Mouse (Mus musculus) embryo, embryonic 10.5 days (tissue): ENCODE data around the gene Fyn.

Experiments
- DNase-seq: peaks from one replicate; pipeline ENCODE4 v3.0.0-alpha.2; 2015; ENCODE audit warnings: low spot score

Fyn gene

DNA sequence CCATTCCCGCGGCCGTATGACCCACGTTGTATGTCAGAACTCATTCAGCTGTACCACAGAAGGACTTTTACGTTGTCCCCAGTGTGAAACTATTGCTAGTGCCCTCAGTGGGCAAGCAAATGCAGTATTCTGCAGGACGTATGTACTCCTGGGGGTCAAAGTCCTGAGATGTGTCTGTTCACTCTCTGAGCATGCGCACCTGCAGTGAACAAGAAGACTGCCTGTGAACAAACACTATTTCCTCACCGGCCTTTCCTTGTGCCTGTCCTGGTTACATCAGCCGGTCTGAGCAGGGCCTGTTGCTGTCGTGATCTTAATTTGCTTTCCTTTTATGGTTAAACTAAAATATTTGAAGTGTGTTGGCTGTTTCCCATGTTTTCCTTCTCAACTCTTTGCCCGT is 77.2 kb downstream of the Fyn start:
- no peak for DNase-seq

DNA sequence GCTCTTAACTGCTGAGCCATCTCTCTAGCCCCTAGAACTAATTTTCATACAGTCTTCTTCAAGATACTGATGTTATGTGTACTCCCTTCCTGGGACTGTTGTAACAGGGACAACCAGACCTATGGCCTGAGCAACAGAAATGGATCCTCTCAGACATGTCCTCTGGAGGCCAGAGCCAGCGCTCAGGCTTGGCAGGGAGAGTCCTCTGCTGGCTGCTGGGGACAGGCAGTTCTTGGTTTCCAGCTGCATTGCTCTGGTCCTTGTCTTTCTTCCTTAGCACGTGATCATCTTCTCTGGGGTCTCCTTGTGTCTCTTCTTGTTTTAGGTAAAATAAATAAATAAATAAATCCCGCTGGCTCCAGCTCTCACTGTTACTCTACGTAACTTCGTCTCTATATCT is 78.1 kb downstream of the Fyn start:
- DNase-seq, result no peak

DNA sequence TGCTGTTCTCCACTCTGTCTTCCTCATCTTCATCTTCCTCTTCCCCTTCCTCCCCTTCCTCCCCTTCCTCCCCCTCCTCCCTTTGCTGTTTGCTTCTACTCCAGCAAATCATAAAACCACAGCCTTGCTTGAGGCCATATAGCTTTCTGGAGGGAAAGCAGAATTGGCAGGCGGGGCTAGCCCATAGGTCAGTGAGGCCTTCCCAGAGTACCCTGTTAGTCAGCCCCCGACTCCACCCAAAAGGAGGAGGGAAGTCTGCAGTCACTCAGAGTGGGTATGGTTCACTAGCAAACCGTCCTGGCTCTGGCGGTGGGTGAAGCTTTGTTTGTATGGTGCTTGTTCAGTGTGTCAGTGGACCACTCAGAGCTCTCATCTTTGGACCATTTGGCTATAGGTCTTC is 80.5 kb downstream of the Fyn start:
- DNase-seq, result no peak

DNA sequence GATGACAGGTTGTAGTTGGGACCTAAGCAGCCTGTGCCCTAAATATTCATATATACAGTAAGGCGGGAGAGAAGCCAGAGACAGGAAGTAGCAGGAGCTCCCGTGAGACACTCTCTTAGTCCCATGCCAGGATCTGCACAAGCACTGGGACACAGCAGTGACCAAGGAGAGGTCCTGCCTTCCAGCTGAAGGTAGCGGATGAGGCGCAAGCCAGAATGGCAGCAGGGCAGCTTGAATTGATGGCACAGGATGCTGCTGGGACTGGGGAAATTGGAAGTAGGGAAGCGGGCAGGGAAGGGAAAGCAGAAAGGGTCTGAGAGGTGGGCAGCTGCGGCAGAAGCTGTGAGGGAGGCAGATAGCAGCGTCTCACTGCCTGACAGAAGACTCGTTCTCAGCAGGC is 81.7 kb downstream of the Fyn start:
- DNase-seq, result no peak

DNA sequence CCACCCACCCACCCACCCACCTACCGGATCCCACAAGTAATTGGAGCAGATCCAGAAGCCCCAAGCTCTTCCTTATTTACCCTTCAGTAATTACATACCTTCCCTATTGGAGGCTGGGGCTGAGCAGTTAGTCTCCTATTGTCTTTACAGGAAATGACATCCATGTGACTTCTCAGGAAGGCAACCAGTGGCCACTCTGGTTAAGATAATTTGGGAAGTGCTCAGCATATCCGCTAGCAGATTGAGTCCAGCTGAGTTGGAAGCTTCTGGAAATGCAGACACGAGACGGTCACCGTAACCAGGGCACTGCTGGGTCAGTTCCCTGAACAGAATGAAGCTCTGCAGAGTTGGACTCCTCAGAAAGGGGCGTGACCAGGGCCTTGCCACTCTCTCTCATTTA is 82.4 kb downstream of the Fyn start:
- no peak for DNase-seq

DNA sequence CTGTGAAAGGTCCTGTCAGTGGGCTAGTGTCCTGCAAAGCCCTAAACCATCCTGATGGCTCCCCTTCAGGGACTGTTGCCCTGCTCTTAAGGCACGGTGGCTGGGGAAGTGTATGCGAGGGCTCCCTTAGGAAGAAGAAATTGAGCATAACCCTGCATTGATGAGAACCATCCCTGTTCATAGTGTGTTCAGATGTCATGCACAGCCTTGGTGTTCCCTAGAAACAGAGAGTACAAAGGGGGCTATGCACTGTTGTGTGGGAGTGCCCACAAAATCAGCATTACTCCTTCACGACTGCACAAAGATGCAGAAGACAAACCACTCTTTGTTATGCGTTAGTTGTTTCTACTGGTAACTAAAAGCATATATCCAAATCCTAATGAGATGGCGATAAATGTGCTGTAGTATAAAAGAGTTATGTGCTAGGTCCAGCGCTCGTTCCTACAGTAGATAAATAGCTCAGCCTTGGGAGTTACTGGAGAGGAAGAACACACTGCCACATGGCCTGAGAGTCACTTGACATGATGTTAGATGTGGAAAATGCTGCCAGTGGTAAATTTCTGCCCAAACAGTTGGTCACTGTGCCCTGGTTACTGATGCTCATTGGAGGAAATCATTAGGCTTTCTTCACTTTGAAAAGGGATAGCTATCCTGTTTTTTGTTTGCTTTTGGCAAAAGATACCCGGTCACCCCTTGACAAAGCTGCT is 83.4 kb downstream of the Fyn start:
- DNase-seq, result no peak

DNA sequence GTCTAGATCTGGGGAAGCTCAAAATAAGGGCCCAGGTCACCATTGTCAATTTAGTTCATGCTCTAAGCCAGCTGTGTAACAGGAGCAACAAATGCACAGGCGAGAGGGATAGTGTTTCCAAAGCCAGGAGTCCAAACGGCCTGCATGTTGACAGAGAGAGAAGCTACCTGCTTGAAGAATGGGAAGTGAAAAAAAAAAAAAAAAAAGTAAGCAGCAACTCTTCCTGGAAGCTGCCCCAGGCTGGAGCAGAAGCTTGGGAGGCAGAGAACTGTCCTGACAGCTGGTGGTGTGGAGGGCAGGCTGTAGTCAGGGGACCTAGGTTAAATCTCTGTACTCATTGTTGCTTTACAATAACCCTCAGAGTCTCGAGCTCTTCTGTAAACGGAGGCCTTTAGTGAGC is 86.7 kb downstream of the Fyn start:
- DNase-seq, result no peak

DNA sequence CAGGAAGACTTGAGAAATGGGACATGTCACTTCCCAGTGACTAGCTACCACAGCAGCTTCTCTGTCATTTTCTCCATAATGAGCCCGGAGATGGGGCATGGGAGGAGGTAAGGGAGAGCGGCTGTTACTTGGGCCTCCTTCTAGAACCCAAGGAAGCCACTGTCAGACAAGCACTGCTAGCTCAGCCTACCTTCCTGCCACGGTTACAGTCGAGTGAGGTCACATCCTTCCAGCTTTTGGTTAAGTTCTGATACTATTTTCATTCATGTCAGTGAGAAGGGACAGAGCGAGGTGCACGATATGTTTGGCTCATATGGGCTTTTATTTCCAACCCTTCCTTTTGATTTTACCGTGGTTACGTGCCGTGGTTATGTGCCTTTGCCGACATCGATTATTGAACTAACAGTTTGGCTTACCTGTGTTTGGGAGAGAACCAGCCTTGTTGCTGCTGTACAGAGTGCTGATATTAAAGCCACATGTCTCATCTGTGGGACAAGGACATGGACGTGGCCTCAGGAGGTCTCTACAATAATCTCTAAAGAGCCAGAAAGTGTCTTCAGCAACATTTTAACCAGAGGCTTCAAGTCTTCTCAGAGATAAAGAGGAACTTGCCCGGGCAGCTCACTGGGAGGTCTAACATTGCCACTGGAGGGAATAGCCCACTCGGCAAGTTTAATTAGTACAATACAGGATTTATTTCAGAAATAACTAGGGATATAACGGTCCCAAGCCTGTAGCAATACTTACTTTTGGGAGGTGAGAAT is 87.4 kb downstream of the Fyn start:
- no peak for DNase-seq

DNA sequence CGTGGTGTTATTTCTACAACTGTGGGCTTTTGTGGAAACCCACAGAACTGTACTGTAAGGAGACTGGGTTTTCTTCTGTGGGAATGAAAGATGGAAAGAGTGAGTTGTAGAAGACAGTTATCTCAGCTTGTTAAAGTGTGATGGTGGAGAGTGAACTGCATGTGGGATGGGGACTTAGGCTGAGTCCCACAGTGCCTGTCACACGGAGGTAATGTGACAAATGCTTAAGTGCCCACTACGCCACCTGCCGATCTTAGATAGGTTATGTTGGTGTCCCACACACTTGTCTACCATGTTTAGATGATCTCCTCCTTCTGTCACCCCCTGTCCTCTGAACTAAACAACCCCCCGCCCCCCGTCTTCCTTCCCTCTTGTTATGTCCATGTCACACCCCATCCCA is 88.1 kb downstream of the Fyn start:
- DNase-seq, result no peak

DNA sequence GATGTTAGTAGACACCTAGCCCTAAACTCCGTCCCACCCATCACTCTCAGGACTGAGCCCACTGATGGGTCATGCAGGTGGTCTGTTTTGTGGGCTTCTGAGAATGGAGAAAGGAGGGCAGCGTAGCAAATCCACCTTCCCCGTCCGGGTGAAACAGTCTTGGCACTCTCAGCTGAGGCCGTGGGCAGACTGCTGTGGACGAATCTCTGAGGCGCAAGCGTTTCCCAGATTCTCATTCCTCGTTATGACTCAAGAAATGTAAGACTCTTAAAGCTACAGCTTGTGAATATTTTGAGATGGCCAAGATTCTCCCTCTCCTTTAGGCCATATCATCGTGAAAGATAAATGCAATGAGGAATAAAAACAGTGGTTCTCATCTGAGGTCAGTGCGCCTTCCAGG is 88.6 kb downstream of the Fyn start:
- no peak for DNase-seq

DNA sequence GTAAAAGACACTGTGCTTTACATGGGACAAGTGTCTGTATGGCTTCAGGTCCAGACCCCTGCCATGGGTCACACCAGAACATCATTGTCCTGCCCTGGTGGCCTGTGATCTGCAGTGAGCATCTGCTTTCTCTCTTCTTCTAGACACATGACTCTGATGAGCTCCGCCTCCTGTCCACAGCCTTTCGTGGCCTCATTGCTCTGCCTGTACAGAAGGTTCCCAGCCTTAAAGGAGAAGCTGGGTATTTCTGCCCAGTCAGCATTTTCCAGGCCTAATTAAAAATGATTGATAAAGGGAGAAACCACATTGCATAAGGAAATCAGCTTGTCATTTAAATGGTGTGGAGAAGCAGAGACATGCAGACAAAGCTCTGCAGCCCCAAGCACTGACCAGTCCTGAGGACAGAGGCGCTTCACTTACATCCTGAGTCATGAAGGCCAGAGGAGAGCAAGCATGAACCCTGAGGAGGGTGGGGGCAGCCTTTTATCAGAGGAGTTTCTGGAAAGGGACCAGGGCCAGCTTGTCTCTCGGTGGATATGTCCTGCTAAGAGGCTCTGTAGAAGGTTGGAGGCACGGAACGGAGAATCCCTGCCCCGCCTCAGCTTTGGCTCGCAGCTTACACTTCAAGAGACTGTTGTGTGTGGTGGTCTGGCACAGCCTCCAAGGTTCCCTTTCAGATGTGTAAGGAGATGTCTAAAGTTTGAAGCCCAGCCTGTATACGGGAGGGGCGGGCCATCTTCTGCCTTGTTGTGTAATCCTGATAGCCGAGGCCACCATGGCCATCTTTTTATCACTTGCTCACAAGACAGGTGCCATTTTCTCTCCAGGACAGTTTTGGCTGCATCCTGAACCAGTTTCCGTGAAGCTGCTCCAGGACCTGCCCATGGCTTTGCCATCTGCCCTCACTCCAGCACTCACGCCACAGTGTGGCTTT is 90.4 kb downstream of the Fyn start:
- peak; percentile 57 for DNase-seq

DNA sequence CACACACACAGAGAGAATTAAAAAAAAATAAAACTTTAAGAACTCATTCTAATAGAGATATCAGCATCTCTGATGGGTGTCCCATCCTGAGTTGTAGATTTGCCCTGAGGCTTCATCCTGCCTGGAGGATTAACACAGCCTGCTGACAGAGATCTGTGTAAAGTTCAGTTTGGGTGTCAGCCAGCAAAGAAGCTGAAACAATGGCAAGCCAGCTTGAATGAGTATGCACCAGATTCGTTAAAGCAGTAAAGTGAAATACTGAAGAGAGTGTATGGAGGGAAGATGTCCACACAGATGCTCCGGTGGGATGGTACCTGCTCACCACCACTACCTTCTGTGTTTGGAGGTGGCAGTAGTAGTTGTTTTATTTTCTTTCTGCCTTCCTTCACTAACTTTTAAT is 92.0 kb downstream of the Fyn start:
- no peak for DNase-seq

DNA sequence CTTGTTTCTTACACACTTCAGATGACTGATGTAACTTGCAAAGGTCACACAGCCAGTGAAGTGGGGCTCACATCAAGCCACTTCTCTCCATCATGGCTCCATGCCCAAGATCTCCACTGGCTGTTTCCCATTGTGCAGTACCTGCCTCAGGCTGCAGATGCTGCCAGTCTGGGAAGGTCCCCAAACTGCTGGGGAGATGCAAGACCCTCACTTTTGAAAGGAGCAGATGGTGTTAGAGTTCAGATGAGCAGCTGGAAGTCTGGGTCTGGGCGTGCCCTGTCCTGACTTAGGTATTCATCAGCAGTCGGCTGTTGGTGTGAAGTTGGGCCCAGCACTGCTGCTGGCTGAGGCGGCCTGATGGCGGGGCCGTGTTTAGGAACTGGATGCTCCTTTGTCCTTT is 93.3 kb downstream of the Fyn start:
- DNase-seq, result peak; percentile 33

DNA sequence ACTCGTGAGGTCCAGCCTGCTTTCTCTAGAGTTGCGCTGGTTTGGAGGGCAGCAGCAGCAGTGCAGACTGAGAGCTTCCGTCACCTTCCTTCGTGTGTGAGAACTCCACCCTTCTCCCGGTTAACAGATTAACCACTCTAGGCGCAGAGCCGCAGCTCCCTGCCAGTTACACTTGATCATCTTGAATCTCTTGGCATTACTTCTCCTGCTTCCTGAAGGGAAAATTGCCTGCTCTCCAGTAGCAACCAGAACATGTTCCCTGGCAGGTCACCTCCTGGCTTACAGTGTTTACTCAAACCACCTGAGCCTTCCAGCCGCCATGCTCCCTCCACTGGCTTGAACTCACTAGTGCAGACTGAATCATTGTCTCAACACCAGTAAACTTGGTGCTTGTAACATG is 94.1 kb downstream of the Fyn start:
- DNase-seq, result no peak

DNA sequence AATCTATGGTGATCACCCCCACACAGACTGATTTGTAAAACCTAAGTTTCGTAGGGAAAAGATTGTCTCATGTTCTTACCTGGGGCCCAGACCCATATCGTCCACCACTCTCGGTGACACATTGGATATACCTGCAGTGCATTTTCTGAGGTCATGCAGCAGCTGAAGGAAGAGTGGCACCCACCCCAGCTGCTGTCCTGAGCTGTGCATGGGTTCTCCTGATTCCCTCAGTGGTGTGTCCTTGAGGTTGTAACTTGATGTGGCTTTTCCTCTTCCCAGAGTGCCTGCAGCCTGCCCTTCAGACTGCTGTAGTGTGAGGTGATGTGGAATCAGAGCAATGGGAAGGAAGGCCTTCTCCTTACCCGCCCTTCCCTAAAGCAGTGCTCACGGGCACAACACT is 95.7 kb downstream of the Fyn start:
- DNase-seq, result no peak

DNA sequence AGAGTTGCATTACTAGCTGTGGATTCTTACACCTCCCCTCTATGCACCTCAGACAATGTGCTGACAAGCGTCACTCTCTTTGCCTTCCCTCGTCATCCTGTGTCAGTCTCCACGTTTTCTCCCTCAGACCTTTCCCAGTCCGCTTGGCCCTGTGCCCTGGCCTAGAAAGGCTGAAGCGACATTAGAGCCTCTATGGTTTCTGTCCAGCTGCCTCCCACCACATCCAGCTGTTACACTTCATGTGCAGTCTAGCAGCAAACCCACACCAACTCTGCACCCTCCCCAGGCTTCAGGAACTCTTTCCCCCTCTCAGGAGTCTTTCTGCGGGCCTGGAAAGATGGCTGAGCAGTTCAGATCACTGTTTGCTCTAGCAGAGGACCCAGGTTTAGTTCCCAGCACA is 98.7 kb downstream of the Fyn start:
- DNase-seq, result no peak

DNA sequence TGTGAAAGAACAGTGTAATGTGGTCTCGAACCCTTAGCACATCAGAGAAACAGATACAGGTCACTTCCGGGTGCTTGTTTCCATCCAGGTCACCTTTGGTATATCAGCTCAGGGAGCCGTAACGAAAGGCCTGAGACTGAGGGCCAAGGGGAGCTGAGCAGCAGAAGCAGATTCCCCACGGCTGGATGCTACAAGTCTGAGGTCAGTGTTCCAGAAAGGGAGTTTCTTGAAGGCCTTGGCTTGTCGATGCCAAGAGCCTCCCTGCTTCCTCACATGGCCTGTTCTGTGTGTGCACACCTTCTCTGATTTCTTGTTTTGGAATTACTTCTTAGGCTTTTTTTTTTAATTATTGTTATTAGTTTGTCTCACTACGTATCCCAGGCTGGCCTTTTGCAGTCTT is 99.2 kb downstream of the Fyn start:
- DNase-seq, result no peak

DNA sequence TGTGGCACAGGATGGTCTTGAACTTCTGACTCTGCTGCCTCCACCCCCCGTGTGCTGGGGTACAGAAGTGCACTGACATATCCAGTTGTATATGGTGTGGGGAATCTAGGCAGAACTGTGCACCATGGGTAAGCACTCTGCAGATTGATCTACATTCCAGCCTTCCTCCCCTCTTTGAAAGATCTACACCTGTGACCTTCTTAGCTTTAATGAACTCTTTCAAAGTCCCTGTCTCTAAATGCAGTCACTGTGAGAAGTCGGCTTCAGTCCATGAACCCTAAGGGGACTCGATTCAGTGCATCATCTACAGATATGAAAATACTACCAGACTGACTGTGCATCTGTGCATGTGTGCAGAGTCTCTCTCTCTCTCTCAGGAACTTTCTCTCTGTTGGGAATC is 99.9 kb downstream of the Fyn start:
- no peak for DNase-seq

DNA sequence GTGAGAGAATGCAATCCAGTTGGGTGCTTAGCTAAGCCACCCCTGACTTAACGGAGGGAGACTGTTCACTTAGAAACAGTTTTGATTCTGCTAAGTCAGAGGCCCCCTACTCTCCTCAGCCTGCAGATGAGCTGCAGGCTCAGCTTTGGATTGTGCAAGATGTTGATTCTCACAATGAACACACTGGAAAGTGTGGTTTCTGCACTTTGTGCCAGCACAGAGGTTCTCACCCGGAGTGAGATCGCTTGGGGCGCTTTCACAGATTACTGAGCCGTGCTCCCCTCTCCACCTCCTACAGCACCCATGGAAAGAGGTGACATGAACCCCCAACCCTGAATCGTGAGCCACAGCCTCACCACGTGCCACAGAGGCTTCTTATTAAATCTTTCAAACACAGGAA is 100.7 kb downstream of the Fyn start:
- DNase-seq, result no peak

DNA sequence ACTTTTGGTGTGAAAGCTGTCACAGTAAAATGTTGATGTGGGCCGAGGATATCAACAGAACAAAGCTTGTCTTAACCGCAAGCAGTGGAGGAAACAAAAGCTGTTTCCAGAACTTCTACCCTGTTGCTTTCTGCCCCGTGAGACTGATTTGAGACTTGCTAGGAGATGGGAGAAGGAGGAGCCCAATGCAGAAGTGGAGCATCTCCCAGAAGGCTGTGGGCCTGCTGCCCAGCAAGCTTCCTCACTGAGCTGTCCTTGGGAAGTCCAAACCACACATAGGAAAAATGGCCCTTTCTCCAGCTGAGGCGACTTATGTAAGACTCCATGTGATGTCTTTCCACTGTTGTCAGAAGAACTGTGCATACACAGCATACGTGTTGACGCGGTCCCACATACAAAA is 101.7 kb downstream of the Fyn start:
- DNase-seq, result no peak

DNA sequence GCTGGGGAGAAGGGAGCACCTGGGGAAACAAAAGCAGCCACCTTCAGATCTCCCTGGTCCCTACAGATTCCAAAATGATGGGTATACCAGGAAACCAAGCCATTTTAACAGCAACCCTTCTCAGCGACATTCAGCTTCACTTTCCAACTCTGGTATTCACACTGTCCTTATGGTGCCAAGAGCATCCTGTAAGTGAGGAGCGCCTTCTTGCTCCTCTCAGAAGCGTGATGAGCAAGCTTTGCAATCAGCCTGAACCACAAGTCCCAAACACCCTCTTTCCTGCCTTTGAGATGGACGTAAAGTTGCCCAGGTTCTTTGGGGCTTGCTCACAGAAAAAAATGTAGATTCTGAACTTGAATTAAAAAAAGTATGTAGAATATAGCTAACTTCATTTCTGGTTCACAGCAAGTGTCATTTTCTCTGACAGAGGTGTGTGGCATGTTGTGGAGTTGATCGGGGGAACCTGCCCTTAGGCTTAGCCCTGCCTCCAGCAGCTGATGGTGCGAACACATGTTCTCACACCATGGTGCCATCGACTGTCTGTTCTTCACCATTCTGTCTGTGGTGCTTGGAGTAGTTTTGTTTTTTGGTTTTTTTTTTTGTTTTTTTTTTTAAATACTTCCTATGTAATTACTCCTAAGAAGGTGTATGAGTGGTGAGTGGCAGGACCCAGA is 102.5 kb downstream of the Fyn start:
- no peak for DNase-seq
